In genomic region chr2:32418430-32419151, GRCm38 (mm10) we compare ENCODE assay signal across 17 mouse cellular contexts. TPM values are rescaled to one million over a fixed set of nuclear protein-coding genes. Genes with fewer than 3 reads are reported as not detected.
A peak's percentile ranks its signal among the peaks of the same experiment; 100 is the strongest.
DNase-seq lines count a peak whose midpoint lies in the region; ATAC-seq and TF ChIP-seq lines count a peak whose summit lies in the region.
"Had no signal": no experiment of that assay in that cellular context is flagged by ENCODE, and none has a peak within 500 bp of the region (broad histone marks: within the 10 kb centered on the region; RNA-seq: fewer than 3 reads in every experiment).

No protein-coding gene starts in this region.

- DNase-seq in adrenal gland, postnatal 14 days: peak; percentile 47
- no peak for DNase-seq in adrenal gland, postnatal 36 days
- DNase-seq in liver, embryonic 11.5 days (ENCODE audit: low spot score): no peak
- peak; percentile 63 to 87 for DNase-seq in kidney, postnatal 25 days
- no peak for DNase-seq in right cerebral cortex, postnatal 25 days
- DNase-seq in lung, postnatal 0 days (ENCODE audit: low spot score): no peak
- DNase-seq in urinary bladder, postnatal 4 days (ENCODE audit: low spot score in 2 of 2): no peak
- DNase-seq: right cerebral cortex, postnatal 4 days; thymus, postnatal 25 days had no signal

- no peak for TF ChIP-seq CTCF in lung, postnatal 0 days (IDR thresholded peaks at IDR 0.05)

- no peak for TF ChIP-seq EP300 in lung, postnatal 0 days (IDR thresholded peaks at IDR 0.05)

- peaks cover 77% of the 10 kb centered on the region for H3K36me3 ChIP-seq in liver, embryonic 12.5 days
- H3K36me3 ChIP-seq in liver, embryonic 11.5 days (ENCODE audit: control insufficient read depth, insufficient read depth, low read length): peaks cover 34% of the 10 kb centered on the region
- peaks cover 43% of the 10 kb centered on the region for H3K36me3 ChIP-seq in lung, postnatal 0 days (ENCODE audit: insufficient read depth, low read length)

- peaks cover 21% of the 10 kb centered on the region for H3K4me1 ChIP-seq in liver, embryonic 12.5 days
- peaks cover 21% of the 10 kb centered on the region for H3K4me1 ChIP-seq in liver, embryonic 11.5 days (replicated peaks; ENCODE audit: control insufficient read depth, insufficient read depth, low read length)
- peaks cover 21% of the 10 kb centered on the region for H3K4me1 ChIP-seq in lung, postnatal 0 days (ENCODE audit: insufficient read depth, low read depth, low read length)

- 79% methylated on average over 12 of the region's 12 CpGs for WGBS in liver, embryonic 12.5 days (ENCODE audit: insufficient replicate concordance)
- 76% methylated on average over 12 of the region's 12 CpGs for WGBS in liver, embryonic 11.5 days
- 82% methylated on average over 12 of the region's 12 CpGs for WGBS in lung, postnatal 0 days

- peak overlapping the region; percentile 48; the same call in 1 of the 2 replicates for H3K27ac ChIP-seq in liver, embryonic 12.5 days
- H3K27ac ChIP-seq in liver, embryonic 11.5 days (ENCODE audit: low read depth, low read length): no peak overlapping the region
- H3K27ac ChIP-seq in lung, postnatal 0 days (ENCODE audit: low read length): no peak overlapping the region
- H3K27ac ChIP-seq: forebrain, embryonic 13.5 days; heart, embryonic 15.5 days; hindbrain, embryonic 13.5 days; limb, embryonic 13.5 days; stomach, embryonic 15.5 days had no signal

- no peak overlapping the region for H3K4me2 ChIP-seq in liver, embryonic 12.5 days
- no peak overlapping the region for H3K4me2 ChIP-seq in liver, embryonic 11.5 days
- H3K4me2 ChIP-seq in lung, postnatal 0 days (replicated peaks; ENCODE audit: low read depth, low read length): no peak overlapping the region
- H3K4me2 ChIP-seq: forebrain, embryonic 13.5 days; heart, embryonic 15.5 days; hindbrain, embryonic 13.5 days; limb, embryonic 13.5 days; midbrain, embryonic 11.5 days; stomach, embryonic 15.5 days had no signal

- H3K27me3 ChIP-seq in liver, embryonic 12.5 days (replicated peaks): no peaks in the 10 kb centered on the region
- no peaks in the 10 kb centered on the region for H3K27me3 ChIP-seq in liver, embryonic 11.5 days (replicated peaks; ENCODE audit: control insufficient read depth, insufficient read depth, low read length)
- no peaks in the 10 kb centered on the region for H3K27me3 ChIP-seq in lung, postnatal 0 days (replicated peaks; ENCODE audit: insufficient read depth, low read length)
- H3K27me3 ChIP-seq: forebrain, embryonic 13.5 days; heart, embryonic 15.5 days; hindbrain, embryonic 13.5 days; limb, embryonic 13.5 days; Patski; stomach, embryonic 15.5 days had no signal

- no peaks in the 10 kb centered on the region for H3K9me3 ChIP-seq in liver, embryonic 12.5 days (replicated peaks)
- H3K9me3 ChIP-seq in liver, embryonic 11.5 days (ENCODE audit: control insufficient read depth, low read length): no peaks in the 10 kb centered on the region
- no peaks in the 10 kb centered on the region for H3K9me3 ChIP-seq in lung, postnatal 0 days (ENCODE audit: low read length)
- H3K9me3 ChIP-seq: forebrain, embryonic 13.5 days; heart, embryonic 15.5 days; hindbrain, embryonic 13.5 days; limb, embryonic 13.5 days; stomach, embryonic 15.5 days had no signal

- no peak overlapping the region for H3K4me3 ChIP-seq in liver, embryonic 12.5 days
- no peak overlapping the region for H3K4me3 ChIP-seq in liver, embryonic 11.5 days (ENCODE audit: low read depth, low read length)
- no peak overlapping the region for H3K4me3 ChIP-seq in lung, postnatal 0 days (ENCODE audit: low read depth, low read length)
- H3K4me3 ChIP-seq: forebrain, embryonic 13.5 days; heart, embryonic 15.5 days; hindbrain, embryonic 13.5 days; limb, embryonic 13.5 days; stomach, embryonic 15.5 days had no signal

- ATAC-seq in liver, embryonic 12.5 days: no peak
- ATAC-seq in liver, embryonic 11.5 days (replicated peaks; ENCODE audit: low FRiP score): no peak
- ATAC-seq in lung, postnatal 0 days: no peak
- ATAC-seq: forebrain, embryonic 13.5 days; Patski had no signal

- H3K9ac ChIP-seq in liver, embryonic 12.5 days: no peak overlapping the region
- no peak overlapping the region for H3K9ac ChIP-seq in liver, embryonic 11.5 days (ENCODE audit: low read depth, low read length)
- no peak overlapping the region for H3K9ac ChIP-seq in lung, postnatal 0 days (replicated peaks; ENCODE audit: low read depth)
- H3K9ac ChIP-seq: forebrain, embryonic 13.5 days; heart, embryonic 15.5 days; hindbrain, embryonic 13.5 days; limb, embryonic 13.5 days; stomach, embryonic 15.5 days had no signal

RNA-seq across cellular contexts. Expression of gene Ptges2, which starts 22.9 kb away (rescaled TPM):
- 75.8 and 80.5 TPM in 2 replicates for total RNA-seq in adrenal gland, postnatal 14 days (2021)
- total RNA-seq in adrenal gland, postnatal 36 days (2021): 10 to 100 TPM; 58.2 to 58.7 TPM
- polyA plus RNA-seq in liver, embryonic 12.5 days (2016; fragmentation: Nextera tagmentation; extraction: Ambion mirVana): 19.3 and 21.1 TPM in 2 replicates
- 23.0 and 23.6 TPM in 2 replicates for polyA plus RNA-seq in liver, embryonic 11.5 days (2014; fragmentation: Nextera tagmentation; extraction: Ambion mirVana)
- 21.8 and 22.9 TPM in 2 replicates for polyA plus RNA-seq in lung, postnatal 0 days (2015; fragmentation: Nextera tagmentation; extraction: Ambion mirVana)

RNA-seq across cellular contexts. Expression of gene Lcn2, which starts 30.5 kb away (rescaled TPM):
- total RNA-seq in adrenal gland, postnatal 14 days (2021): 7.1 and 9.6 TPM in 2 replicates
- 1 to 10 TPM; 1.1 to 3.9 TPM for total RNA-seq in adrenal gland, postnatal 36 days (2021)
- 15.2 and 17.7 TPM in 2 replicates for polyA plus RNA-seq in liver, embryonic 12.5 days (2016; fragmentation: Nextera tagmentation; extraction: Ambion mirVana)
- 8.0 and 9.9 TPM in 2 replicates for polyA plus RNA-seq in liver, embryonic 11.5 days (2014; fragmentation: Nextera tagmentation; extraction: Ambion mirVana)
- 223 and 355 TPM in 2 replicates for polyA plus RNA-seq in lung, postnatal 0 days (2015; fragmentation: Nextera tagmentation; extraction: Ambion mirVana)
- polyA plus RNA-seq: forebrain, embryonic 13.5 days; hindbrain, embryonic 13.5 days had no signal

RNA-seq across cellular contexts. Expression of gene Naif1, which starts 31.7 kb away (rescaled TPM):
- 4.3 and 4.4 TPM in 2 replicates for total RNA-seq in adrenal gland, postnatal 14 days (2021)
- 1 to 10 TPM; 4.3 to 5.2 TPM for total RNA-seq in adrenal gland, postnatal 36 days (2021)
- polyA plus RNA-seq in liver, embryonic 12.5 days (2016; fragmentation: Nextera tagmentation; extraction: Ambion mirVana): 2.9 and 3.2 TPM in 2 replicates
- polyA plus RNA-seq in liver, embryonic 11.5 days (2014; fragmentation: Nextera tagmentation; extraction: Ambion mirVana): 4.5 and 5.4 TPM in 2 replicates
- 4.1 and 4.6 TPM in 2 replicates for polyA plus RNA-seq in lung, postnatal 0 days (2015; fragmentation: Nextera tagmentation; extraction: Ambion mirVana)

RNA-seq across cellular contexts. Expression of gene Slc25a25, which starts 32.7 kb away (rescaled TPM):
- total RNA-seq in adrenal gland, postnatal 14 days (2021): 63.6 and 119 TPM in 2 replicates
- 10 to 100 TPM; 78.8 to 99.7 TPM for total RNA-seq in adrenal gland, postnatal 36 days (2021)
- polyA plus RNA-seq in liver, embryonic 12.5 days (2016; fragmentation: Nextera tagmentation; extraction: Ambion mirVana): 11.4 and 11.9 TPM in 2 replicates
- 10.4 and 12.7 TPM in 2 replicates for polyA plus RNA-seq in liver, embryonic 11.5 days (2014; fragmentation: Nextera tagmentation; extraction: Ambion mirVana)
- polyA plus RNA-seq in lung, postnatal 0 days (2015; fragmentation: Nextera tagmentation; extraction: Ambion mirVana): 16.7 and 21.5 TPM in 2 replicates

RNA-seq across cellular contexts. Expression of gene 1110008P14Rik, which starts 36.9 kb away (rescaled TPM):
- total RNA-seq in adrenal gland, postnatal 14 days (2021): 142 and 159 TPM in 2 replicates
- total RNA-seq in adrenal gland, postnatal 36 days (2021): 100 to 1,000 TPM; 175 to 184 TPM
- 36.2 and 40.6 TPM in 2 replicates for polyA plus RNA-seq in liver, embryonic 12.5 days (2016; fragmentation: Nextera tagmentation; extraction: Ambion mirVana)
- polyA plus RNA-seq in liver, embryonic 11.5 days (2014; fragmentation: Nextera tagmentation; extraction: Ambion mirVana): 36.2 and 39.7 TPM in 2 replicates
- 73.4 and 78.1 TPM in 2 replicates for polyA plus RNA-seq in lung, postnatal 0 days (2015; fragmentation: Nextera tagmentation; extraction: Ambion mirVana)

Comparison
In these comparisons a context has a peak if more than half of its experiments do, and no peak if none do; other contexts are left out.
1. DNase-seq: peak in adrenal gland, postnatal 14 days (single experiment) and kidney, postnatal 25 days (2 of 2); none in adrenal gland, postnatal 36 days (0 of 2), liver, embryonic 11.5 days (single experiment), right cerebral cortex, postnatal 25 days (single experiment), lung, postnatal 0 days (single experiment) and urinary bladder, postnatal 4 days (0 of 2).
2. RNA of gene Lcn2, which starts 30.5 kb away (polyA plus RNA-seq): 223 to 355 TPM in lung, postnatal 0 days; 15.2 to 17.7 TPM in liver, embryonic 12.5 days and 8.0 to 9.9 TPM in liver, embryonic 11.5 days; every median in the first group is over 10 times any median in the second.